Mouse (Mus musculus) inflammation-experienced regulatory T-cells, adult 6 months (primary cell): ENCODE data around the gene Suclg2. TPM values are rescaled to one million over a fixed set of nuclear protein-coding genes. Genes with fewer than 3 reads are reported as not detected.

Experiments
- ATAC-seq: one replicate; pipeline ENCODE4 v1.8.0; 2017
- polyA plus RNA-seq, 3 experiments: library from polyadenylated mRNA; unstranded; fragments of 100-300 nt; shearing (Covaris generic); gene quantifications; one replicate each; pipeline ENCODE4 v1.2.1; 2017

Suclg2 gene
- polyA plus RNA-seq, 3 experiments from 2014 or later, result 23.3 to 37.8 (median 33.8) TPM

DNA sequence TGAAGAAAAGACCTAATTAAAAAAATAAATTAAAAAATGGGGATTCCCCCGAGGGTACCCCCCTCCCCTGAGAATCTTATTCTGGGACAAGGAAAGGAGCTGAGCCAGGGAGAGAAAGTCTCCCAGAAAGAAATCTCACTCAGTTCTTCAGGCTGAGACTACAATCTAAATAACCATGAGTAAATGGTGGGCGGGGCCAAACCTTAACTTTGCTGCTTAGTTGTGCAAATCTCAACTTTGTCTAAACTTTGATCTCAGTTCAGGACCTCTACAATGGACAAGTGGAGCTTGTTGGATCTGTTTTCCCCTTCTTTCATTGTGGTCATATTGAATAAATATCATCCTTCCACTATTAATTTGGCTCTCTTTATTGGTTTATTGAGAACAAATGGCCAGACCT, 272.4 kb downstream of the Suclg2 start:
- no peak for ATAC-seq

DNA sequence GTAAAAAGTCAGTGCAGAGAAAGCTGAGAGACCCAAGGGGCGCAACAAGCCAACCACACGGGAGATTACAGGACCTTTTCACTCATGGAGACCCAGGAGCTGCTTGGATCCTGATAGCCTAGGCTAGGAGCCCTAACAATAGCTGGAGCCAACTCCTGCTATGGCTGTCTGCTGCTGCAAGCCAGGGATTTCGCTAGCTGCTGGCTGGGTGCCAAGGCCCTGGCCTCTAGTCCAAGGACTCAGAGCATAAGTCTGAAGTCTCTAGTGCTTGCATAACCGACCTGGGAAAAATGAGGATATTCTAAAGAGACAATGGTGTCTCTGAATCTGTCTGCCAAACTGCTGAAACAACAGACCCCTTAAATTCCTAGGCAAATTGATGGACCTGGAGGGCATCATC, 273.6 kb downstream of the Suclg2 start:
- no peak for ATAC-seq
